Mouse (Mus musculus) forebrain, embryonic 16.5 days (tissue): ENCODE data around the gene Rundc3a. TPM values are rescaled to one million over a fixed set of nuclear protein-coding genes. Genes with fewer than 3 reads are reported as not detected.
"Not testable (repeated sequence)": the region's sequence is repeated elsewhere in the genome, so short reads cannot be mapped to it uniquely, and the experiment has no call there.

ENCODE experiments used
- ATAC-seq: fragments of 200-750 bp; cut with Nextera tagmentation; 2 replicates; pipeline ENCODE4 v1.8.0; 2017; ENCODE audit warnings: mild to moderate bottlenecking, moderate library complexity
- H3K27ac ChIP-seq: fragments of 300-500 bp; sonication (generic); 2 replicates; pipeline ENCODE4 v1.5.1; 2014; ENCODE audit warnings: low read length, control low read depth
- H3K27me3 ChIP-seq: fragments of 300-500 bp; sonication (generic); replicated peaks from 2 replicates; pipeline ENCODE4 v1.6.1; 2014; ENCODE audit warnings: low read length; ENCODE audit not compliant: control insufficient read depth, insufficient read depth
- H3K36me3 ChIP-seq: fragments of 300-500 bp; sonication (generic); 2 replicates; pipeline ENCODE4 v1.6.1; 2014; ENCODE audit not compliant: control insufficient read depth, insufficient read depth
- H3K4me1 ChIP-seq: fragments of 300-500 bp; sonication (generic); replicated peaks from 2 replicates; pipeline ENCODE4 v1.6.1; 2014; ENCODE audit warnings: low read length; ENCODE audit not compliant: control insufficient read depth, insufficient read depth
- H3K4me2 ChIP-seq: fragments of 300-500 bp; sonication (generic); 2 replicates; pipeline ENCODE4 v1.6.1; 2014; ENCODE audit warnings: mild to moderate bottlenecking, low read length, control low read depth
- H3K4me3 ChIP-seq: fragments of 300-500 bp; sonication (generic); replicated peaks from 2 replicates; pipeline ENCODE4 v1.5.1; 2014; ENCODE audit warnings: mild to moderate bottlenecking, low read length, control low read depth
- H3K9ac ChIP-seq: fragments of 300-500 bp; sonication (generic); replicated peaks from 2 replicates; pipeline ENCODE4 v1.6.1; 2014; ENCODE audit warnings: low read depth, low read length, control low read depth
- H3K9me3 ChIP-seq: fragments of 300-500 bp; sonication (generic); 2 replicates; pipeline ENCODE4 v1.6.1; 2016; ENCODE audit warnings: low read length; ENCODE audit not compliant: control insufficient read depth
- WGBS: fragments of 180-500 bp; shearing (Covaris S2); extraction: QIAGEN DNeasy Blood & Tissue Kit; methylation state at CpG from one replicate; pipeline ENCODE4 v1.1.7; 2014; 5-methylcytosine and 5-hydroxymethylcytosine counted together
- polyA plus RNA-seq: library from polyadenylated mRNA; unstranded; fragments of >200 nt; fragmentation: Nextera tagmentation; extraction: Ambion mirVana; gene quantifications from 2 replicates; pipeline ENCODE4 v1.2.1, GENCODE M21; 2015

The Rundc3a gene
- polyA plus RNA-seq, 1 experiment from 2014 or later = 156 TPM

DNA sequence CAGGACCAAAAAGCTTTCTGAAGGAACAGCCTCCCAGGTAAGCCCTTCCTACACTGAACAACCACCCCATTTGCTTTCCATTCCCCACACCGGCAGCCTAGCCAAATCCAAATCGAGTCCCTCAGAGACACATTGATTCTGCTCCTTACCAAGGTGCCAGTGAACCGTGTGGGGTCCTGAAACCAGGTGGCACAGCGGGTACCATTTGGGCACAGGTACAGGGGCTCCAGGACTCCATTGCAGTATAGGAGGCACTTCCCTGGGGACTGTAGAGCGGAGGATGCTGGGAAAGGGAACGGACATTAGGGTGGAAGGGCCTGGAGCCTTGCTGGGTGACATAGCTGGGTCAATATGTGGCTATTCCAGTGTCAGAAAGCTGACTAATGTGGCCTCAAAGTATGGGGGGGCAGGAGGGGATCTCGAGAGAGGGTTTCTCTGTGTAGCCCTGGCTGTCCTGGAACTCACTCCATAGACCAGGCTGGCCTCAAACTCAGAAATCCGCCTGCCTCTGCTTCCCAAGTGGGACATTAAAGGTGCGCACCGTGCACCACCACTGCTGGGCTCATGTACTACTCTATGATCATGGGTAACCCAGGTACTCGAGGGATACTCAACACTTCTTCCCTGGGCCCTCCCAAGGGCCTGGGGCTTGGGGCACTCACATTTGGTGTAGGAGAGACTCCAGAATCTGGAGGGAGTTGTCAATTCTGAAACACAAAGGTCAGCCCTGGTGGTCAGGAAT lies 12.5 kb downstream of the Rundc3a start:
- Histone ChIP-seq H3K4me2 (no peak overlapping the region), H3K27me3 (no peaks in the 10 kb centered on the region), H3K4me3 (no peak overlapping the region), H3K4me1 (peaks cover 29% of the 10 kb centered on the region), H3K9ac (no peak overlapping the region), H3K27ac (no peak overlapping the region), H3K9me3 (no peaks in the 10 kb centered on the region), H3K36me3 (peaks cover 14% of the 10 kb centered on the region)
- 87% methylated on average over 11 of the region's 11 CpGs for WGBS
- no peak for ATAC-seq

DNA sequence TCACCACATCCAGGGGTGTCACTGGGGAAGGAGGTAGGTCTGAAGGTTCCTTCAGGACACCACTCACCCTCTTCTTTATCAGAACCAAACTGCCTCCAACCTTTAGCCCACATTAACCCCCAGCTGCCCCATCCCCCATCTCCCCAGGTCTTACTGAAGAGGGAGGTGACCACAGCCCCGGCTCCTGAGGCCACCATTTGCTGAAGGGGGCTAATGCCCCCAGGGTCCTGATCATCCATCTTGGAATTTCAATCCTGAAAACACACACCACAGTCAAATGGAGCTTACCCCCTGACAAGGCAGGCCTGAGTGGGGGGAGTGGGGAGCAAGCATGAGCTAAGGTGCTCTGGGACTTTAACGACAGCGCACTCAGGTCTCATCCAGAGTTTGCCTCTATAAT lies 13.2 kb downstream of the Rundc3a start:
- Histone ChIP-seq H3K9me3 (no peaks in the 10 kb centered on the region), H3K4me2 (peak overlapping the region; percentile 90), H3K9ac (peak overlapping the region; percentile 74), H3K36me3 (peaks cover 12% of the 10 kb centered on the region), H3K27ac (no peak overlapping the region), H3K4me3 (peak overlapping the region; percentile 56), H3K27me3 (no peaks in the 10 kb centered on the region), H3K4me1 (peaks cover 29% of the 10 kb centered on the region)
- 9% methylated on average over 3 of the region's 3 CpGs for WGBS
- no peak for ATAC-seq

- Histone ChIP-seq H3K4me3 (peak overlapping the region; percentile 56), H3K36me3 (peaks cover 7% of the 10 kb centered on the region), H3K4me2 (peak overlapping the region; percentile 90), H3K9me3 (no peaks in the 10 kb centered on the region), H3K4me1 (peaks cover 31% of the 10 kb centered on the region), H3K9ac (peak overlapping the region; percentile 74), H3K27me3 (no peaks in the 10 kb centered on the region), H3K27ac (peak overlapping the region; percentile 71)
- peak; percentile 64 for ATAC-seq
- WGBS = 0% methylated on average over 74 of the region's 85 CpGs
Measured at GRCm38 (mm10) chr11:102406900-102407833, 14.0 kb downstream of the Rundc3a start.

DNA sequence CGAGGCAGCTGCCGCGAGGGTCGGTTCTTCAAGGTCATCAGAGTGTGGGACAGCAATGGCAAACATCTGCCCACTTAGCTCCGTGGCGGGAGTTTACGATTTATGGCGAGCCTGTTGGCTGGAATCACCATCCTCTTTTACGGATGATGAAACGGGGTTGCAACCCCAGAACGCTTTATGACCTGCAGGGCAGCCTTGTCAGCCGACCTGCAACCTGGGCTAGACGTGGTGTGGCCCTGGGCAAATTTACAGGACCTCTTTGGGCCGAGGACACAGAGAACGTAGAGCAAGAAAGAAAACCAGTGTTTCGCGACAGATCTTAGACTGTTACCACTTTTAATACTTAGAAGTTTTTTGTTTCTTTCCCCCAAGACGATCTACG lies 14.6 kb downstream of the Rundc3a start, which contains the start of gene Slc25a39:
Slc25a39 (minus strand) TSS at position 113 of the 382 bp plus-strand sequence.
- Histone ChIP-seq H3K27me3 (no peaks in the 10 kb centered on the region), H3K4me1 (peaks cover 31% of the 10 kb centered on the region), H3K9me3 (no peaks in the 10 kb centered on the region), H3K27ac (peak within 1 kb of the TSS; percentile 71), H3K36me3 (peaks cover 2% of the 10 kb centered on the region; the same call in 1 of the 2 replicates), H3K4me3 (peak within 1 kb of the TSS; percentile 56), H3K9ac (peak within 1 kb of the TSS; percentile 74), H3K4me2 (peak within 1 kb of the TSS; percentile 90)
- ATAC-seq = no peak
- WGBS = 1% methylated on average over 19 of the region's 19 CpGs

DNA sequence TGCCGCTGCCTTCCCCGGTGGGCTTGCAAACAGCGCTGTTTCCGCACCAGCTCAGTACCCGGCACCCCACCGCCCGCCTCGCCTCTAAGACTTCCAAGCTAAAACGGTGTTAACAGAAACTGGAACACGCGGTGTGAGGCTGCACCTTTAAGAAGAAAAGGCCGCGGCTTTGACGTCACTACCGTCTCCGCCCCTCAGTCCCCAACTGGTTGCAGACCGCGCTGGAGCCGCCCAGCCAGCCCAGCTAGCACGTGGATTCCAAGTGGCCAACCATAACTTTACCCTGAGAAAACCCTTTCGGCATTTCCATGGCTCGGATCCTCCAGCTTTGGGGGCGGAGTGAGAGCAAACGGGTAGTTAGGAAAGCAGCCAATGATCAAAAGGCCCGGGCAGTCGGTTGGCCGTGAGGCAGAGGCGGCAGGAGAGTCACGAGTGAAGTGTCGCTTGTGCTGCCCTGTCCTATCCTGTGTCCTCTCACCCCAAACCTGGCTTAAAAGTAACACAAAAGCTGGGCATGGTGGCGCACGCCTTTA lies 15.2 kb downstream of the Rundc3a start:
- Histone ChIP-seq H3K9ac (peak overlapping the region; percentile 9; the same call in 1 of the 2 replicates), H3K4me3 (peak overlapping the region; percentile 56), H3K9me3 (no peaks in the 10 kb centered on the region), H3K27ac (peak overlapping the region; percentile 71), H3K4me1 (peaks cover 31% of the 10 kb centered on the region), H3K27me3 (no peaks in the 10 kb centered on the region), H3K4me2 (peak overlapping the region; percentile 90), H3K36me3 (peaks cover 2% of the 10 kb centered on the region; the same call in 1 of the 2 replicates)
- WGBS = 0% methylated on average over 32 of the region's 32 CpGs
- peak; percentile 96 for ATAC-seq

- Histone ChIP-seq H3K9me3 (no peaks in the 10 kb centered on the region), H3K27me3 (no peaks in the 10 kb centered on the region), H3K9ac (0 out of 2 replicates have a peak overlapping the region, but pooled peaks have one; percentile 9), H3K4me3 (peak overlapping the region; percentile 56), H3K27ac (no peak overlapping the region; the same call in 1 of the 2 replicates), H3K36me3 (no peaks in the 10 kb centered on the region), H3K4me1 (peaks cover 31% of the 10 kb centered on the region), H3K4me2 (peak overlapping the region; percentile 90)
- no peak for ATAC-seq
- 40% methylated on average over 15 of the region's 15 CpGs for WGBS
Measured at GRCm38 (mm10) chr11:102408888-102409794, 15.9 kb downstream of the Rundc3a start.

- H3K9me3 ChIP-seq = no peaks in the 10 kb centered on the region
- WGBS = 77% methylated on average over 3 of the region's 3 CpGs
- no peaks in the 10 kb centered on the region for H3K36me3 ChIP-seq
- H3K4me2 ChIP-seq = no peak overlapping the region
- peaks cover 27% of the 10 kb centered on the region for H3K4me1 ChIP-seq
- no peak overlapping the region for H3K27ac ChIP-seq
- no peak overlapping the region for H3K4me3 ChIP-seq
- no peaks in the 10 kb centered on the region for H3K27me3 ChIP-seq
- no peak overlapping the region for H3K9ac ChIP-seq
- ATAC-seq = no peak
Measured at GRCm38 (mm10) chr11:102409795-102410330, 16.7 kb downstream of the Rundc3a start.

GRCm38 (mm10) chr11:102410345-102410744 lies 17.1 kb downstream of the Rundc3a start:
- not testable (repeated sequence) for H3K36me3 ChIP-seq, H3K27me3 ChIP-seq, H3K4me3 ChIP-seq, H3K9ac ChIP-seq, H3K9me3 ChIP-seq, H3K4me2 ChIP-seq, ATAC-seq, H3K27ac ChIP-seq
- WGBS = 91% methylated on average over 3 of the region's 3 CpGs
- H3K4me1 ChIP-seq = peaks cover 24% of the 10 kb centered on the region
